Mouse (Mus musculus): ENCODE results near the gene Gm28308.

- no peak for TF ChIP-seq CTCF (IDR thresholded peaks at IDR 0.05)
- no peak for TF ChIP-seq EP300 (IDR thresholded peaks at IDR 0.05; ENCODE audit: insufficient read depth, low read depth, low read length)
These were observed 53.2 kb downstream of the Gm28308 start for GRCm38 (mm10) chr6:52159979-52160378.

Measured in heart, adult 2 months (tissue).